Mouse (Mus musculus): ENCODE results near the gene Zfp868. TPM values are rescaled to one million over a fixed set of nuclear protein-coding genes. Genes with fewer than 3 reads are reported as not detected.
A peak's percentile ranks its signal among the peaks of the same experiment; 100 is the strongest.
"Not testable (repeated sequence)": the region's sequence is repeated elsewhere in the genome, so short reads cannot be mapped to it uniquely, and the experiment has no call there.

Gene Zfp868
- polyA plus RNA-seq (2012; rRNA removed) (13.7 and 14.9 TPM in 2 replicates), polyA plus RNA-seq (2014; fragmentation: Nextera tagmentation; extraction: Ambion mirVana) (23.5 and 24.7 TPM in 2 replicates)

GRCm38 (mm10) chr8:69625095-69625789 lies at the start of gene Zfp868:
Gene Zfp868 (minus strand): TSS chr8:69625548.
- Histone ChIP-seq H3K27me3 (ENCODE audit: control insufficient read depth, insufficient read depth, low read length) (no peaks in the 10 kb centered on the region), H3K9me3 (ENCODE audit: control insufficient read depth, low read length) (no peaks in the 10 kb centered on the region; the same call in 1 of the 2 replicates), H3K4me2 (replicated peaks; ENCODE audit: low read depth, low read length, severe bottlenecking) (peak within 1 kb of the TSS; percentile 63), H3K36me3 (ENCODE audit: control insufficient read depth, insufficient read depth, low read length) (no peaks in the 10 kb centered on the region), H3K9ac (ENCODE audit: low read depth, low read length, severe bottlenecking) (peak within 1 kb of the TSS; percentile 86), H3K4me3 (replicated peaks; ENCODE audit: low read length) (peak within 1 kb of the TSS; percentile 66), H3K4me1 (ENCODE audit: control insufficient read depth, insufficient read depth, low read length) (peaks cover 9% of the 10 kb centered on the region), H3K27ac (replicated peaks; ENCODE audit: low read depth, low read length) (peak within 1 kb of the TSS; percentile 98)
- TF ChIP-seq POLR2A (IDR thresholded peaks at IDR 0.05; ENCODE audit: borderline replicate concordance, extremely low read depth, insufficient read depth, insufficient read length) = peak; percentile 75; the same call in 1 of the 2 replicates
- ATAC-seq (ENCODE audit: low FRiP score, low read depth) (peak; percentile 99), DNase-seq (ENCODE audit: low spot score) (peak; percentile 99)
- under 1% methylated on average over 40 of the region's 41 CpGs for WGBS

- H3K9me3 ChIP-seq (ENCODE audit: control insufficient read depth, low read length); DNase-seq (ENCODE audit: low spot score); H3K4me1 ChIP-seq (ENCODE audit: control insufficient read depth, insufficient read depth, low read length); ATAC-seq (ENCODE audit: low FRiP score, low read depth); H3K9ac ChIP-seq (ENCODE audit: low read depth, low read length, severe bottlenecking); H3K4me3 ChIP-seq (replicated peaks; ENCODE audit: low read length); H3K4me2 ChIP-seq (replicated peaks; ENCODE audit: low read depth, low read length, severe bottlenecking); H3K27me3 ChIP-seq (ENCODE audit: control insufficient read depth, insufficient read depth, low read length); H3K27ac ChIP-seq (replicated peaks; ENCODE audit: low read depth, low read length): not testable (repeated sequence)
- WGBS = 79% methylated on average over 2 of the region's 2 CpGs
- peaks cover 24% of the 10 kb centered on the region for H3K36me3 ChIP-seq (ENCODE audit: control insufficient read depth, insufficient read depth, low read length)
Measured at GRCm38 (mm10) chr8:69665051-69665450, 39.7 kb upstream of the Zfp868 start.

- H3K4me2 ChIP-seq (replicated peaks; ENCODE audit: low read depth, low read length, severe bottlenecking) = no peak overlapping the region
- H3K36me3 ChIP-seq (ENCODE audit: control insufficient read depth, insufficient read depth, low read length) = peaks cover 24% of the 10 kb centered on the region
- ATAC-seq (ENCODE audit: low FRiP score, low read depth) = no peak
- no peak for DNase-seq (ENCODE audit: low spot score)
- no peak for TF ChIP-seq POLR2A (IDR thresholded peaks at IDR 0.05; ENCODE audit: borderline replicate concordance, extremely low read depth, insufficient read depth, insufficient read length)
- no peaks in the 10 kb centered on the region for H3K27me3 ChIP-seq (ENCODE audit: control insufficient read depth, insufficient read depth, low read length)
- no peak overlapping the region for H3K4me3 ChIP-seq (replicated peaks; ENCODE audit: low read length)
- peaks cover 13% of the 10 kb centered on the region; the same call in 1 of the 2 replicates for H3K9me3 ChIP-seq (ENCODE audit: control insufficient read depth, low read length)
- H3K27ac ChIP-seq (replicated peaks; ENCODE audit: low read depth, low read length) = no peak overlapping the region
- H3K9ac ChIP-seq (ENCODE audit: low read depth, low read length, severe bottlenecking) = no peak overlapping the region
- no peaks in the 10 kb centered on the region for H3K4me1 ChIP-seq (ENCODE audit: control insufficient read depth, insufficient read depth, low read length)
Measured at GRCm38 (mm10) chr8:69661294-69661693, 35.9 kb upstream of the Zfp868 start.

- TF ChIP-seq POLR2A (IDR thresholded peaks at IDR 0.05; ENCODE audit: borderline replicate concordance, extremely low read depth, insufficient read depth, insufficient read length) = peak; percentile 98
- no peaks in the 10 kb centered on the region for H3K36me3 ChIP-seq (ENCODE audit: control insufficient read depth, insufficient read depth, low read length)
- H3K27me3 ChIP-seq (ENCODE audit: control insufficient read depth, insufficient read depth, low read length) = no peaks in the 10 kb centered on the region
- H3K4me3 ChIP-seq (replicated peaks; ENCODE audit: low read length) = peak within 1 kb of the TSS; percentile 70
- H3K9ac ChIP-seq (ENCODE audit: low read depth, low read length, severe bottlenecking) = peak within 1 kb of the TSS; percentile 78
- peak; percentile 99 for ATAC-seq (ENCODE audit: low FRiP score, low read depth)
- H3K4me2 ChIP-seq (replicated peaks; ENCODE audit: low read depth, low read length, severe bottlenecking) = peak within 1 kb of the TSS; percentile 74
- peaks cover 4% of the 10 kb centered on the region; the same call in 1 of the 2 replicates for H3K9me3 ChIP-seq (ENCODE audit: control insufficient read depth, low read length)
- H3K27ac ChIP-seq (replicated peaks; ENCODE audit: low read depth, low read length) = peak within 1 kb of the TSS; percentile 90
- no peaks in the 10 kb centered on the region for H3K4me1 ChIP-seq (ENCODE audit: control insufficient read depth, insufficient read depth, low read length)
- DNase-seq (ENCODE audit: low spot score) = peak; percentile 95
- WGBS = 0% methylated on average over 52 of the region's 55 CpGs
Measured at GRCm38 (mm10) chr8:69654358-69654981, 29.1 kb upstream of the Zfp868 start, which contains the start of gene Zfp964. Gene Zfp964 (plus strand): TSS chr8:69654479.

- DNase-seq (ENCODE audit: low spot score) (no peak), ATAC-seq (ENCODE audit: low FRiP score, low read depth) (no peak; the same call in 1 of the 2 replicates)
- Histone ChIP-seq H3K9me3 (ENCODE audit: control insufficient read depth, low read length) (0 out of 2 replicates have a peak, but pooled peaks cover 4% of the 10 kb centered on the region), H3K4me1 (ENCODE audit: control insufficient read depth, insufficient read depth, low read length) (no peaks in the 10 kb centered on the region), H3K4me3 (replicated peaks; ENCODE audit: low read length) (peak overlapping the region; percentile 70), H3K36me3 (ENCODE audit: control insufficient read depth, insufficient read depth, low read length) (no peaks in the 10 kb centered on the region), H3K27me3 (ENCODE audit: control insufficient read depth, insufficient read depth, low read length) (no peaks in the 10 kb centered on the region), H3K9ac (ENCODE audit: low read depth, low read length, severe bottlenecking) (no peak overlapping the region), H3K4me2 (replicated peaks; ENCODE audit: low read depth, low read length, severe bottlenecking) (peak overlapping the region; percentile 74), H3K27ac (replicated peaks; ENCODE audit: low read depth, low read length) (no peak overlapping the region)
- 45% methylated on average over 10 of the region's 10 CpGs for WGBS
- TF ChIP-seq POLR2A (IDR thresholded peaks at IDR 0.05; ENCODE audit: borderline replicate concordance, extremely low read depth, insufficient read depth, insufficient read length) = no peak
Measured at GRCm38 (mm10) chr8:69653808-69654357, 28.5 kb upstream of the Zfp868 start.
